10 mouse cellular contexts compared by ENCODE assay signal in the genomic region with DNA sequence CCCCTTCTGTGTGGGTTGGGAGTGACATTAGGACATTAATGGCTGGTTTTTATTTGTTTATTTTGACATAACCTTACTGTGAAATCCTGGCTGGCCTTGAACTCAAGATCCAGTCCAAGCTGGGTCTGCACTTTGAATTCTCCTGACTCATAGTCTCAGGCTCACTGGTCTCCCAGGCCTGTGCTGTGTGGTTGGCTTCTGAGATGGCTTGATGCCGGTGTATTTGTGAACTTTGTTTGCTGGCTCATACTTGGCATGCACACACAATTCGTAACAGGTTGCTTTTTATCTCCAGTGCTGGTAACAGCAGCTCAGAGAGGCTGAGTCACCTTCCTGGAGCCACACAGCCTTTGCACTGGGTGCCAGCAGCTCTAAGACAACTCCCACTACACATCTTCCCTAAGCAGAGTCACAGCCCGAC. TPM values are rescaled to one million over a fixed set of nuclear protein-coding genes. Genes with fewer than 3 reads are reported as not detected.
DNase-seq lines count a peak whose midpoint lies in the region; ATAC-seq and TF ChIP-seq lines count a peak whose summit lies in the region.
"Had no signal": no experiment of that assay in that cellular context is flagged by ENCODE, and none has a peak within 500 bp of the region (broad histone marks: within the 10 kb centered on the region; RNA-seq: fewer than 3 reads in every experiment).

No protein-coding gene starts in this region.

- H3K9me3 ChIP-seq in kidney, embryonic 16.5 days (ENCODE audit: low read length), result no peaks in the 10 kb centered on the region
- no peaks in the 10 kb centered on the region for H3K9me3 ChIP-seq in erythroblast, embryonic 14.5 days (ENCODE audit: control insufficient read depth, low read length)
- H3K9me3 ChIP-seq: hindbrain, embryonic 10.5 days had no signal

- peaks cover 45% of the 10 kb centered on the region for H3K36me3 ChIP-seq in kidney, embryonic 16.5 days (ENCODE audit: insufficient read depth, low read length)
- H3K36me3 ChIP-seq in erythroblast, embryonic 14.5 days (ENCODE audit: control insufficient read depth), result peaks cover 58% of the 10 kb centered on the region
- peaks cover 11% of the 10 kb centered on the region for H3K36me3 ChIP-seq in myocyte (ENCODE audit: control insufficient read depth, insufficient read depth)

- no peak overlapping the region for H3K4me3 ChIP-seq in kidney, embryonic 16.5 days (ENCODE audit: low read length)
- peak overlapping the region; percentile 50 for H3K4me3 ChIP-seq in erythroblast, embryonic 14.5 days (replicated peaks)
- no peak overlapping the region for H3K4me3 ChIP-seq in myocyte

- TF ChIP-seq POLR2A in myocyte (IDR thresholded peaks at IDR 0.05; ENCODE audit: insufficient read length, low read depth), result no peak

- no peak overlapping the region for H3K4me2 ChIP-seq in kidney, embryonic 16.5 days (replicated peaks; ENCODE audit: low read depth, low read length)
- peak overlapping the region; percentile 87 for H3K4me2 ChIP-seq in myocyte (ENCODE audit: low read depth)

- H3K27ac ChIP-seq in kidney, embryonic 16.5 days (ENCODE audit: low read length), result no peak overlapping the region
- H3K27ac ChIP-seq: hindbrain, embryonic 10.5 days had no signal

- no peaks in the 10 kb centered on the region for H3K27me3 ChIP-seq in kidney, embryonic 16.5 days (ENCODE audit: insufficient read depth, low read length)
- no peaks in the 10 kb centered on the region for H3K27me3 ChIP-seq in erythroblast, embryonic 14.5 days (ENCODE audit: control insufficient read depth)
- H3K27me3 ChIP-seq in myocyte (ENCODE audit: control insufficient read depth, insufficient read depth, insufficient read length), result no peaks in the 10 kb centered on the region

- peaks cover 20% of the 10 kb centered on the region for H3K4me1 ChIP-seq in kidney, embryonic 16.5 days (ENCODE audit: insufficient read depth, low read length)
- peaks cover 63% of the 10 kb centered on the region for H3K4me1 ChIP-seq in erythroblast, embryonic 14.5 days (ENCODE audit: control insufficient read depth)

- no peak overlapping the region for H3ac ChIP-seq in myocyte (ENCODE audit: control insufficient read depth, insufficient read length)

- 90% methylated on average over 3 of the region's 3 CpGs for WGBS in kidney, embryonic 16.5 days

- H3K9ac ChIP-seq in kidney, embryonic 16.5 days (replicated peaks; ENCODE audit: low read length), result no peak overlapping the region

- DNase-seq in kidney, adult 9 months, result peak; percentile 52
- DNase-seq in adrenal gland, postnatal 10 days, result peak; percentile 59
- no peak for DNase-seq in kidney, postnatal 25 days
- DNase-seq in cerebellum, adult 11-12 months, result no peak
- DNase-seq: thymus, postnatal 14 days had no signal

- H3K79me2 ChIP-seq in myocyte (ENCODE audit: control insufficient read depth, insufficient read depth), result peaks cover 17% of the 10 kb centered on the region

- no peak for ATAC-seq in kidney, embryonic 16.5 days (ENCODE audit: low FRiP score, low TSS enrichment)
- ATAC-seq: lung, postnatal 0 days had no signal

TF ChIP-seq in myocyte, 11 proteins besides CTCF, POLR2A, EP300 and RAD21:
- TF ChIP-seq POLR2AphosphoS2 (IDR thresholded peaks at IDR 0.05; ENCODE audit: insufficient read length, low read depth) (no peak), SRF (IDR thresholded peaks at IDR 0.05; ENCODE audit: control insufficient read depth, insufficient read length, low read depth) (no peak), USF1 (IDR thresholded peaks at IDR 0.05; ENCODE audit: low read depth) (no peak), MYOG (IDR thresholded peaks at IDR 0.05; ENCODE audit: control insufficient read depth in 1 of 3, insufficient read depth in 1 of 3, insufficient read length in 2 of 3, low read depth in 2 of 3) (no peak)

RNA-seq across cellular contexts. Expression of a gene that starts 2.0 kb away (rescaled TPM):
- polyA plus RNA-seq in kidney, embryonic 16.5 days (2015; fragmentation: Nextera tagmentation; extraction: Ambion mirVana), result 65.4 and 69.9 TPM in 2 replicates
- 10 to 100 TPM; 84.0 to 97.4 TPM for total RNA-seq in adrenal gland, postnatal 10 days (2021)
- 2.6 and 3.8 TPM in 2 replicates for polyA plus RNA-seq in erythroblast, embryonic 14.5 days (2012)
- polyA plus RNA-seq in myocyte (2012; fragmentation: generic; extraction: Trizol), result 73.8 TPM

RNA-seq across cellular contexts. Expression of a gene that starts 2.2 kb away (rescaled TPM):
- 353 and 359 TPM in 2 replicates for polyA plus RNA-seq in kidney, embryonic 16.5 days (2015; fragmentation: Nextera tagmentation; extraction: Ambion mirVana)
- total RNA-seq in adrenal gland, postnatal 10 days (2021), result 100 to 1,000 TPM; 226 to 250 TPM
- polyA plus RNA-seq in erythroblast, embryonic 14.5 days (2012), result 255 and 264 TPM in 2 replicates
- 329 TPM for polyA plus RNA-seq in myocyte (2012; fragmentation: generic; extraction: Trizol)

RNA-seq across cellular contexts. Expression of a gene that starts 9.5 kb away (rescaled TPM):
- polyA plus RNA-seq in kidney, embryonic 16.5 days (2015; fragmentation: Nextera tagmentation; extraction: Ambion mirVana), result 24.1 and 25.1 TPM in 2 replicates
- 10 to 100 TPM; 22.2 to 26.3 TPM for total RNA-seq in adrenal gland, postnatal 10 days (2021)
- polyA plus RNA-seq in erythroblast, embryonic 14.5 days (2012), result 3.3 and 3.8 TPM in 2 replicates
- 12.7 TPM for polyA plus RNA-seq in myocyte (2012; fragmentation: generic; extraction: Trizol)

RNA-seq across cellular contexts. Expression of a gene that starts 19.1 kb away (rescaled TPM):
- polyA plus RNA-seq in kidney, embryonic 16.5 days (2015; fragmentation: Nextera tagmentation; extraction: Ambion mirVana), result 869 and 882 TPM in 2 replicates
- total RNA-seq in adrenal gland, postnatal 10 days (2021), result 1,000 to 10,000 TPM; 1,751 to 1,916 TPM
- polyA plus RNA-seq in erythroblast, embryonic 14.5 days (2012), result 107 and 138 TPM in 2 replicates
- polyA plus RNA-seq in myocyte (2012; fragmentation: generic; extraction: Trizol), result 2,253 TPM

RNA-seq across cellular contexts. Expression of a gene that starts 23.2 kb away (rescaled TPM):
- polyA plus RNA-seq in kidney, embryonic 16.5 days (2015; fragmentation: Nextera tagmentation; extraction: Ambion mirVana), result 133 and 135 TPM in 2 replicates
- 100 to 1,000 TPM; 121 to 130 TPM for total RNA-seq in adrenal gland, postnatal 10 days (2021)
- polyA plus RNA-seq in erythroblast, embryonic 14.5 days (2012), result 53.1 and 68.2 TPM in 2 replicates
- 259 TPM for polyA plus RNA-seq in myocyte (2012; fragmentation: generic; extraction: Trizol)

Comparison
In these comparisons a context has a peak if more than half of its experiments do, and no peak if none do; other contexts are left out.
1. DNase-seq: peak in kidney, adult 9 months (single experiment) and adrenal gland, postnatal 10 days (single experiment); none in kidney, postnatal 25 days (0 of 2) and cerebellum, adult 11-12 months (single experiment).
2. RNA of a gene that starts 2.0 kb away (polyA plus RNA-seq): 73.8 TPM in myocyte (single experiment) and 65.4 to 69.9 TPM in kidney, embryonic 16.5 days; 2.6 to 3.8 TPM in erythroblast, embryonic 14.5 days; every median in the first group is over 10 times any median in the second.